Mouse (Mus musculus): ENCODE measurements around the gene Rhox7b.
"Not testable (repeated sequence)": the region's sequence is repeated elsewhere in the genome, so short reads cannot be mapped to it uniquely, and the experiment has no call there.

The Rhox7b gene

DNA sequence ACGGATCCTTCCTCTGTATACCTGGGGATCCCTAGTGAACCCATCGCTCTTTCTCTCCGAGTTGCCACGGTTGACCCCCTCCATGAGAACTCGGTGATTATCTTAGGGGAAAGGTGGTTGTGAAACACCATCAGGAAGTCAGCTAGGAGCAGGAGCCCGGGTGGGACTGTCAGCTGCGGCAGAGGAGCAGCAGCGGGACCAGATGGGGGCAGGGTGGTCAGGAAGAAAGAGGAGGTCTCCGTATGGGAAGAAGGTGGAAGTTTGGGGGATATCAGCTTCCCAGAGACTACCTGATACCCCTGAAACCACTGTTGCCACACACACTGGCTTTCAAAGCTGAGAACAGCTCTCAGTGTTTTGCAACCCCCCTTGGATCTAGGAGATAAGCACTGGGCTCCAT is at the start of gene Rhox7b:
Gene Rhox7b, minus strand, starts transcription at position 101 of the 400 bp plus-strand sequence.
- not testable (repeated sequence) for DNase-seq (ENCODE audit: low spot score)

DNA sequence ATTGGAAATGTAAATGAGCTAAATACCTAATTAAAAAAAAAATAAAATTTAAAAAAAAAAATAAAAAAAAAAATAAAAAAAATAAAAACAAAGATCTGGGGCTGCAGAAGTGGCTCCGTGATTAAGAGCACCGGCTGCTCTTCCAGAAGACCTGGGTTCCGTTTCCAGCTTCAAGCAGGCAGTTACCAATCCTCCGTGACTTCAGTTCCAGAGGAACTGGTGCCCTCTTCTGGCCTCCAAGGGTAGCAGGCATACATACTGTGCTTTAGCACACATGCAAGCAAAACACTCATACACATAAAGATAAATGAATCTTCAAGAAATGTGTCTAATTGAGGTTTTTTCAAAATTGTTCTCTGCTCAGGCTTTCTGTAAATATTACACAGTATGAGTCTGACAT is 19.3 kb upstream of the Rhox7b start:
- no peak for DNase-seq (ENCODE audit: low spot score)

DNA sequence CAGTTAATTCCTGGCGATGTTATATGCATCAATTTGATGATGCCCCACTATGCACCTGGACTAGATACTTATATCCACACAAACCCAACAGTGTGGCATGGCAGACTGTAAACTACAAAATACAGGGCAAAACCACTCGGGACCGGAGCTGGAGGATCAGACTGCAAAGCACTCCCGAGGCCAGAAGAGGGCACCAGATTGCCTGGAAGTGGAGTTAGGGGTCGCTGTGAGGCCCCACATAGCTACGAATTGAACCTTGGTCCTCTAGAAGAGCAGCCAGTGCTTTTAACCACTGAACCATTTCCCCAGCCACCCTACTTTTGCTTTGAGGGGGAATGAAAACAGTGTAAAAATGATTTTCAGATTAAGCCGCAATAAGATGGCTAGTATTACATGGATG is 11.5 kb upstream of the Rhox7b start:
- DNase-seq (ENCODE audit: low spot score): no peak

DNA sequence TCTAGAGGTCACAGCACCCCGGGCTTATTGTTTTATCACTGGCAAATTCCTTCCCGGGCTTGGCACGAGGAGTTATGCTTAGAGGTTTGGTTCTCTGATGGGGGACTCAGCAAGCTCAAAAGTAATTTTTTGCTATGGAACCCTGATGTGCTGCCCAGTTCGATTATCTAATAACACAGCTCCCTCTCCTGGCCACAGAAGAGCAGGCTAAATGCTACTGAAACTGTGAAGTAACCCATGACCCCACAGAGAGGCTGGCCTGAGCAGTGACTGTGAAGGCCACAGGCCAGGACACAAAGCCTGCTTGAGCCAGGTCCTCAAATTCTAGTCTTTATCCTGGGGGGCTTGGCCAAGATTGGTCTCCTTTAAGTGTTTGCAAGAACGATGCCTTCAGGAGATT is 6.7 kb upstream of the Rhox7b start:
- no peak for DNase-seq (ENCODE audit: low spot score)

DNA sequence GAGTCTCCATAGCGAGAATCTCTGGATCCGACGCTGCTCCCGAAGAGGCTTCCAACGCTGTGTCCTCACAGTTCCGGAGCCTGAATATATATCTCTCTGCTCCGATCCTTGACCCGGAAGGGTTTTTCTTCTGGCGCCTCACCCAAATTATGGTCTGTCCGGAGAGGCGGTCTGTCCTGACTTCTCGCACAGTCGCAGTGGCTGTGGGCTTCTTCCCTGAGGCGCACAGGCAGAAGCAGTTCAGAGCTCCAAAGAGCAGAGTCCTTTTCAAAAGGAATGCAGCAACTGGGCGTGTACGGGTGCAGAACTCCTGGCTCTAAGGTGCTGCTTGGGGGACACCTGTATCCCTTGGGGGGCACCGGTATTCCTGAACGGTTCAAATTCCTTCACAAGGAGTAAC is 4.6 kb upstream of the Rhox7b start, which contains the start of gene Rhox9:
Gene Rhox9, minus strand, starts transcription at position 101 of the 400 bp plus-strand sequence.
- DNase-seq (ENCODE audit: low spot score): not testable (repeated sequence)

DNA sequence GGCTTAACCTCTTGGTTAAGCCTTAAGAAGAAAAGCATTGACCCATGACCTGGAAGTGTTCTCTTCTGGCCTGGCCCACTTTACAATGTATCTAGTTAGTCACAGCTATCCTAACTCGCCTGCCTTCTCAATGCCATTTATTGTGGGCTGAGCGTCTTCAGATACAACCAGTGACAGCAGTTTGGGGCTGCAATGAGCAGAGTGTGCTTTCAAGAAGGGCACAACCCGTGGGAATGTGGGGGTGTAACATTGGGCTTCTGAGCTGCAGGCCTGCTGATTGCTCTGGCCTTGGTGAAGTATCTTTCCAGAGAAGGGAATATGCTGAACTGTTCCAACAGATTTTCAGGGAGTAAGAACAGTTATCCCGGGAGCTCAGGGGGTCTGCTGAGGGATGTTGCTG is 18.2 kb downstream of the Rhox7b start, which contains the start of gene Rhox8:
Gene Rhox8, minus strand, starts transcription at position 101 of the 400 bp plus-strand sequence.
- DNase-seq (ENCODE audit: low spot score): no peak

DNA sequence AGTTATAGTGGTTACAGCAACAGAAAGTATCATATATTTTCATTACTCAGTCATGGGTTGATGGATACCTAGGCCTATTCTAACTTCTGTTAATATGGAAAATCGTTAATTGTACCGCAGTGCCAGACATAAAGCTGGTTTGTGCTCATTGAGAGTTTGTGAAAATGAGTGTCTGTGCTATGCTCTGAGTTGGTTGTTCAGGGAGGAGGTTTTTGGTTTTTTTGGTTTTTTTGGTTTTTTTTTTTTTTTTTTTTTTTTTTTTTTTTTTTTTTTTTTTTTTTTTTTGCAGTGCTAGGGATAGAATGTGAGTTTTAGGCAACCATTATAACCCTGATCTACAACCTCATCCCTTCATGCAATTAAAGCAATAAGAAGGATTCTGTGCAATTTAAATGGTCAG is 25.4 kb downstream of the Rhox7b start:
- no peak for DNase-seq (ENCODE audit: low spot score)

Data from ovary, postnatal 10 days (tissue).